Mouse (Mus musculus) kidney, postnatal 36 days (tissue): ENCODE data around the gene Frs2.
"Not testable (repeated sequence)": the region's sequence is repeated elsewhere in the genome, so short reads cannot be mapped to it uniquely, and the experiment has no call there.

Experiments used
- DNase-seq, 2 experiments: peaks; one replicate each; pipeline ENCODE4 v3.0.0; 2021 to 2022; ENCODE audit warnings: mixed read lengths in 2 of 2

The Frs2 gene

DNA sequence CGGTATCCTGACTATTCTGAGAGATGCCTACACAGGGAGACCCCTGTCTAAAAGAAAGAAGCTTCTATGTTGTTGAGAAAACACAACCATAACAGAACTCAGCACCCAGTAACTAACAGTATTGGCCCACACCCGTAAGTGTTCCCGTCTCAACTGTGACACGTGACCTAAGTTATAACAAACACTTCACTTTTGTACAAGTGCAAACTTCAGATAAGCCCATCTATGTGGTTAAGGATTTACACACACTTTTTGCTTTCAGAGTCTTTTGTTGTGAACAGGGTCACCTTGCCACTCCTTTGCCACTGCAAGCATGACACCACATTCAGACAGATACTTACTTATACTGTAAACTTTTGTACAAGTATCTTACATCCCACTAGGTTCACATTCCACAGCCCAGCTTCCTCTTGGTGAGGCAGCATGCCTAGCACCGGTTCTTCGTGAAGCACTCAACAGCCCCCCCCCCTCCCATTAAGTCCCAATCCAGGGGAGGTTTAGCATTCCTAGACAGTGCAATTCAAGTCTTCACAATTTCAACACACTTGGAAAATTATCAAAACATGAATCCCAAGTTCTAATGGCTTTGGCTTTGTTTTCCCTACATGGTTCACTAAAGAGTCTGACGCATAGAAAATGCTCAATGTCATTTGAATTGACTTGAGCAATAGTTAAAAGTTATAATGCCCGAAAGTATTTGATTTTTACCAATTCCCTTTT is 2.6 kb downstream of the Frs2 start:
- DNase-seq, result no peak

DNA sequence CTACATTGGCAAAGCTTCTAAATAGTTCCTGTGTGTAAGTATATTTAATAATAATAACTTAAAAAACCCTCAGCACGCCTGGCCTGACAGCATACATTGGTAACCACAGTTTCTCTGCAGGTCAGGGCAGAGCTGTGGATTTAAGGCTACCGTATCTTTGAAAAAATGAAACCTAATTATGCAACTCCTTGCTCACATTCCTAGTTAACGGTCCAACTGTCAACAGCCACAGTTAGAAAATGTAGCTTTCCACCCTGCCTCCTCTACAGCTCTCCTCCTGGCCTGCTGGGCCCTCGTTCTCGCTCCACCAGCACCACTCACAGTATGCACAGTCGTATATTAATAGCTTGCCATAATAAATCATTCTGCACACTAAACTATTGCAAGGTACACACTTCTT is 3.7 kb downstream of the Frs2 start:
- DNase-seq, result peak in 1 of 2 experiments; percentile 46

- DNase-seq, result no peak
Measured at GRCm38 (mm10) chr10:117144071-117144470, 4.3 kb downstream of the Frs2 start.

- no peak for DNase-seq
Measured at GRCm38 (mm10) chr10:117143311-117143710, 5.0 kb downstream of the Frs2 start.

- no peak for DNase-seq
Measured at GRCm38 (mm10) chr10:117141939-117142552, 6.3 kb downstream of the Frs2 start.

DNA sequence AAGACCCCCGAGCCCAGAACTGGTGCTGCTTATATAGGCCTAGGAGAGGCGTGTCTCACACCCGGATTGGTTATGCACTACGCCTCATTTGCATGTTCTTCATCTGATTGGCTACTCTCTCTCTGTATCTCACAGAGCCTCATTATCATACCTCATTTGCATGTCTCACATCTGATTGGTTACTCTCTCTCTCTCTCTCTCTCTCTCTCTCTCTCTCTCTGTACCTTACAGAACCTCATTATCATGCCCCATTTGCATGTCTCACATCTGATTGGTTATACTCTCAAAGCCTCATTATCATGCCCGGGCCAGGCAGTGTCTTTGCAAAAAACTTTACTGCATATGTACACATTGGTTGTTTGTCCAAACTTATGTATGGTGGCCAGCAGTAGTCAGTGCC is 16.8 kb downstream of the Frs2 start:
- not testable (repeated sequence) for DNase-seq

- peak; percentile 73 to 78 for DNase-seq
Measured at GRCm38 (mm10) chr10:117130037-117130436, 18.3 kb downstream of the Frs2 start.

GRCm38 (mm10) chr10:117128693-117129092 is 19.6 kb downstream of the Frs2 start:
- no peak for DNase-seq

- no peak for DNase-seq
Measured at GRCm38 (mm10) chr10:117127480-117127879, 20.9 kb downstream of the Frs2 start.

DNA sequence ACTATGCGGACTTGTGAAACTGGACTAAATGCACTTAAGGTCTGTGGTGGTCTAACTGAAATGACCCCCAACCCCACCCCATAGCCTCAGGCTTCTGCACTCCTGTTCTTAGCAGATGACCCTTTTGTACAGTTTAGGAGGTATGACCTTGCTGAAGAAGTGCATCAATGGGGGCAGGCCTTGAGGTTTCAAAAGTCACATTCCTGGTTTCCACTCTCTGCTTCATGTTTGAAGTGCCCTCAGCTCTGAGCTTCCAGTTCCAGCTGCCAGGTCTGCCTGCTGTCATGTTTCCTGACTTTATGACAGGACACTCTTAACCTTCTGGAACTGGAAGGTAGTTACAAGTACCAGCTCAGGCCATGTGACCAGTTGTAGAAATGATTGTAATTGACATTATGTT is 21.6 kb downstream of the Frs2 start:
- no peak for DNase-seq

GRCm38 (mm10) chr10:117126233-117126632 is 22.1 kb downstream of the Frs2 start:
- DNase-seq, result no peak

DNA sequence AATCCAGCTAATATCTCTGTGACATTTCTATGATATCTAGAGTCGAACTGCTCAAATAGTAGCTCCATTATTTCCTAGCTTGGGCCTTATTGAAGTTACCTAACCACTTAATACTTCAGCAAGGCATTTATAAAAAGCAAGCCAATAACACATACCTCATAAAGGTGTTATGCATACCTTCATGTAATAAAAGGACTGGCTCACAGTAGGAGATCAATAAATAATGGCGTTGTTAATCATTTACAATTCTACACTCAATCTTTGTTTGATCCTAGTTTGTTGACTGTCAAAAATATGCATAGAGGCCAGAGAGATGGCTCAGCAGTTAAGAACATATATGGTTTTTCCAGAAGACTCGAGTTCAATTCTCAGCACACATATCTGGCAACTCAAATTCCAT is 26.9 kb downstream of the Frs2 start:
- DNase-seq, result no peak

GRCm38 (mm10) chr10:117120051-117120666 is 28.2 kb downstream of the Frs2 start:
- no peak for DNase-seq

DNA sequence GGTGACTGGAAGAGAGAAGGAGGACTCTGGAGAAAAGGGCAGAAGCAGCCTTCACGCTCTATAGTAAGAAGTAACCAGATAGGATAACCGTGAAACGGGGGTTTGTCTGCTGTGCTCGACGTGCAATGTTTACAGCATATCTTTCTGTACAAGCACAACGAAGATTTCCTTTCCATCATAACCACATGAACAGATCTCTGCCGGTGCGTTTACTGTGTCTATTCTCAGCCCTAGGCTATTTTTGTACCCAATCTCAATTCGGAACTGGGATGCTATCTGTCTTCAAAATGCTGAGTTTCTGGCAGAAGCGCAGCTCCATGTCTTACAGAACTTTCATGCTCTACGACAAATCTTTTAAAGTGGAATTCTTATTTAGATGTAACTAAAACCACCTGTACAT is 28.8 kb downstream of the Frs2 start:
- DNase-seq, result no peak

DNA sequence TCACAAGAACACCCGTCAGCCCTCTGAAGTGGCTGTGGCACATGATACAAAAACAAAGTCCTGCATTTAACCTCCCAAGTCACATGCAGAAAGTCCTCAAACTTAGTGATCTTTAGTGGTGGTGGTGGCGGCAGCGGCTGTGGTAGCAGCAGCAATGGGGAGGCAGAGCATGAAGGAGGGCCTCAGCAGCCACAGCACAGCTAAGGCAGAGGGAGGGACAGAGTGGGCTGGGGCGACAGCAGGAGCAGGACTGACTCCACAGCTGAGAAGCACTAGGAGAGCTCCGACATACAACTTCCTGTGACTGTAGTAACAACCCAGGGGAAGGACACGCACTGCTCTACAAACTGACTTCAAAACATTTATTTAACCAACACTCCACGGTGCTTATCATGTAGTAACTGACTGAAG is 29.9 kb downstream of the Frs2 start:
- no peak for DNase-seq

DNA sequence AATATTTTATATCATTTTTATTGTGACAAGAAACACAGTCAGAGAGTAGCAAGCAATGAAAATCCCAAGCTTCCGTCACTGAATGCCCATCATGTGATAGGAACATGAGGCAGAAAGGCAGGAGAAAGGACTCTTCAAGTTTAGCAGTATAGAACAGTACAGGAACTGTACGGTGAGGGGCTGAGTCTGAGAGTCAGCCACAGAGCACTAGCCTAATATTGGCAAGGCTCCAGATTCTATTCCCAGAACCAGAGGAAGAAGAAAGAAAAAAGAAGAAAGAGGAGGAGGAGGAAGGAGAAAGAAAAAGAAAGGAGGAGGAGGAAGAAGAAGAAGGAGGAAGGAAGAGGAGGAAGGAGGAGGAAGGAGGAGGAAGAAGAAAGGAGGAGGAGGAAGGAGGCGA is 32.7 kb downstream of the Frs2 start:
- DNase-seq, result no peak

DNA sequence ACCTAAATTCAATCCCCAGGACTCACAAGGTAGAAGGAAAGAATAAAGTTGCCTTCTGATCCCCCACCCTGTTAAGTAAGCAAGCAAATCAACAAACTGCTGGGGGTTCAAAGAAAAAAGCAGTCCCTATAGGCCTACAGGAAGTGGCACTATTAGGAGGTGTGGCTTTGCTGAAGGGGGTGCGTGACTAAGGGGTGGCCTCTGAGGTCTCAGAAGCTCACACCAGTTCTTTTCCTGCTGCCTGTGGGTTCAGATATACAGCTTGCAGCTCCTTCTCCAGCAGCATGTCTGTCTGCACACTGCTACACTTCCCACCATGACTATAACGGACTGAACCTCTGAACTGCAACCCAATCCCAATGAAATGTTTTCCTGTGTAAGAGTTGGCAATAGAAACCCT is 35.8 kb downstream of the Frs2 start:
- DNase-seq, result no peak

DNA sequence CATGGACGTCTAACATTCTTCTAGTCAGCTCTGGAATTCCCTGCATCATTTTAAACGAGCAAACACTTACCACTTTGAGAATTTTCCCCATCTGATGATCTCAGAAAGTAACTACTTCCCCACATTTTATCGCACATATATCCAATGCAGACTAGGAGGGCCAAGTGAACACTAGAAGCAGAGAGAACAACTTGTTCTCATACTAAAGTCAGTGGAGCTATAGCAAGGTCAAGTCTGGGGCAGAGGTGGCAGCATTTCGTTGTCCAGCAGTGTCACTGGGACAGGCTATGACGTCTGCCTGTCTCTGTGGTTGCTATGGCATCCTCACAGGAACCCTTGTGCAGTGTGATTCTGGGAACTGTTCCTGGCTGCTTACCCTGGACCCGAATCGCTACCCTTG is 36.9 kb downstream of the Frs2 start:
- DNase-seq, result no peak

GRCm38 (mm10) chr10:117110271-117110670 is 38.1 kb downstream of the Frs2 start:
- no peak for DNase-seq

GRCm38 (mm10) chr10:117106686-117107085 is 41.6 kb downstream of the Frs2 start:
- DNase-seq, result no peak

- DNase-seq, result no peak
Measured at GRCm38 (mm10) chr10:117106244-117106643, 42.1 kb downstream of the Frs2 start.

DNA sequence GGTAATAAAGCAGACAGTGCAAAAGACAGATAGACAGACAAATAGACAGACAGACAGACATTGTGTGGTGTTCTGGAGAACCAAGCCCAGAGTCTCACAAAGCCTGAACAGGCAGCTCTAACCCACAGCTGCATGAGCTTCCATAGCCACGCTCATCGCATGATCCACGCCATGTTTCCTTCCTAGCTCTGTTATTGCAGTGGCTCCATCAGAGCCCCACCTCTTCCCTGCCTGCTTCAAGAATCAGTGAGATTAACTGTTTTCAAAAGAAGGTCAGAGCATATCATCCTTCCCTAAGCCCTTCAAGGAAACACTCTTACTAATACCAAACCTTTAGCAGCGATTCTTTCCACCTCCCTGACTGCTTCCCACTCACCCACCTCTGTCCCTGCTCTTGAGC is 43.3 kb downstream of the Frs2 start:
- DNase-seq, result no peak

GRCm38 (mm10) chr10:117103854-117104598 is 44.3 kb downstream of the Frs2 start:
- DNase-seq, result no peak

GRCm38 (mm10) chr10:117100175-117100574 is 48.2 kb downstream of the Frs2 start:
- no peak for DNase-seq
